8 mouse cellular contexts compared by ENCODE assay signal in the genomic region with DNA sequence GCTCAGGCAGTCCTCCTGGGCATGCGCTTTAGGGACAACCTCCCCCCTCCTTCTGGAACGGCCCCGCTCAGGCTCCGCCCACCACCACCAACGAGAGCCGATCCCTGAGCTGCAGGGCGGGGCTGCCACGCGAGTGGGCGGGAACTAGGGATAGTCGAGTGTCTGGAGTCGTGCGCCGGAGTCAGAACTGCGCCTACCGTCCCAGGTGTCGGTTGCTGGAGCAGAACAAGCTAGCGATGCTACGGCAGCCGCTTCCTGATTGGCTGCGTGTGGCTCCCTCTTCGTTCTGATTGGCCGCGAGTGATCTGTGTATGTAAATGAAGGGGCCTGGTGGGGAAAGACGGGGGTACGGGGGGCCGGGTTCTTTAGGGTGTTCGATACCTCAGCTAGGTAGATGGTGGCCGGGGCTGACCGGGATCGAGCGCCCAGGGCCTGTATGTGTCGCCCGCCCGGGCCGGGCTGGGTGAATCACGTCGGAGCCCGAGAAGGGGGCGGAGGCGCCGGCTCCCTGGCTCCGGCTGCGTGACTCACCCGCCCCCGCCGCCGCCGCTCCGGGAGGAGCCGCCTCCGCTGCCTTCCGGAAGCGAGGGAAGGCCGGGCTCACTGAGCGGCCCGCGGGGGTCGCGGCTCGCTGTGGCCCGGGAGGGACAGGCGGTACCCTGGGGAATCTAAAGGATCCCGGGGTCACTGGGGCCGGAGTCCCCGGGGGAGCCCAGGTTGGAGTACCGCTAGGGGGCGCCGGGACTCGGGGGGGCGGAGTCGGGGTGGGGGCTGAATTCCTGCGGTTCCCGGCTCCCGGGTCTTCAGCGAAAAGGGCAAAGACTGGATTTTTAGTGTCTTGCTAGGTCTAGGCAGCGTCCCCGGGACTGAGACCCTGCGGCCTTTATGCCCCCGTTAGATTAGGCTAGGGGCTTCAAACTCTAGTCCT. TPM values are rescaled to one million over a fixed set of nuclear protein-coding genes. Genes with fewer than 3 reads are reported as not detected.
DNase-seq lines count a peak whose midpoint lies in the region; ATAC-seq and TF ChIP-seq lines count a peak whose summit lies in the region.

Gene Sertad1, plus strand, starts transcription at position 141 of the 928 bp plus-strand sequence.

- TF ChIP-seq POLR2A in brain, embryonic 14.5 days (IDR thresholded peaks at IDR 0.05; ENCODE audit: borderline replicate concordance, extremely low read depth, insufficient read depth, insufficient read length, poor library complexity, severe bottlenecking), result peak; percentile 71; the same call in 1 of the 2 replicates

- peak; percentile 100 for DNase-seq in brain, embryonic 14.5 days (ENCODE audit: low read depth)
- peak; percentile 99 for DNase-seq in kidney, postnatal 0 days (ENCODE audit: low spot score)
- DNase-seq in liver, embryonic 11.5 days (ENCODE audit: low spot score), result peak; percentile 100
- peak; percentile 100 for DNase-seq in naive thymus-derived CD4-positive, alpha-beta T cell, adult 2 months (ENCODE audit: low read depth)

- peaks cover 34% of the 10 kb centered on the region for H3K79me2 ChIP-seq in C2C12 (ENCODE audit: control insufficient read depth, insufficient read depth)

- H3K79me3 ChIP-seq in C2C12 (ENCODE audit: low read depth), result peaks cover 23% of the 10 kb centered on the region

- H3K4me3 ChIP-seq in C2C12 (ENCODE audit: insufficient read depth, poor library complexity, severe bottlenecking), result peak within 1 kb of the TSS; percentile 68
- peak within 1 kb of the TSS; percentile 89 for H3K4me3 ChIP-seq in erythroblast, embryonic 14.5 days (replicated peaks)
- H3K4me3 ChIP-seq in heart, embryonic 11.5 days (ENCODE audit: low read depth, low read length), result peak within 1 kb of the TSS; percentile 87
- H3K4me3 ChIP-seq in kidney, postnatal 0 days (replicated peaks; ENCODE audit: low read depth, low read length), result peak within 1 kb of the TSS; percentile 61
- peak within 1 kb of the TSS; percentile 84 for H3K4me3 ChIP-seq in liver, embryonic 11.5 days (ENCODE audit: low read depth, low read length)
- peak within 1 kb of the TSS; percentile 72 for H3K4me3 ChIP-seq in stomach, embryonic 14.5 days (ENCODE audit: low read depth, low read length)

- peak; percentile 87 for ATAC-seq in heart, embryonic 11.5 days (replicated peaks; ENCODE audit: insufficient number of reproducible peaks, low FRiP score, low TSS enrichment)
- ATAC-seq in kidney, postnatal 0 days (replicated peaks; ENCODE audit: low FRiP score, low read depth), result peak; percentile 94
- ATAC-seq in liver, embryonic 11.5 days (replicated peaks; ENCODE audit: low FRiP score), result peak; percentile 85
- ATAC-seq in stomach, embryonic 14.5 days (ENCODE audit: insufficient number of reproducible peaks, insufficient read depth, low FRiP score, low read depth), result peak; percentile 93

- H3K9me3 ChIP-seq in erythroblast, embryonic 14.5 days (ENCODE audit: control insufficient read depth, low read length), result no peaks in the 10 kb centered on the region
- no peaks in the 10 kb centered on the region for H3K9me3 ChIP-seq in heart, embryonic 11.5 days (replicated peaks; ENCODE audit: control insufficient read depth, low read length)
- no peaks in the 10 kb centered on the region for H3K9me3 ChIP-seq in kidney, postnatal 0 days (replicated peaks; ENCODE audit: low read length)
- H3K9me3 ChIP-seq in liver, embryonic 11.5 days (ENCODE audit: control insufficient read depth, low read length), result no peaks in the 10 kb centered on the region
- no peaks in the 10 kb centered on the region for H3K9me3 ChIP-seq in stomach, embryonic 14.5 days (ENCODE audit: control insufficient read depth, low read depth, low read length)

- H3K27me3 ChIP-seq in C2C12 (ENCODE audit: control insufficient read depth, insufficient read depth, insufficient read length), result no peaks in the 10 kb centered on the region
- no peaks in the 10 kb centered on the region for H3K27me3 ChIP-seq in erythroblast, embryonic 14.5 days (ENCODE audit: control insufficient read depth)
- no peaks in the 10 kb centered on the region for H3K27me3 ChIP-seq in heart, embryonic 11.5 days (ENCODE audit: control insufficient read depth, insufficient read depth, low read length)
- no peaks in the 10 kb centered on the region for H3K27me3 ChIP-seq in kidney, postnatal 0 days (ENCODE audit: insufficient read depth, low read length)
- H3K27me3 ChIP-seq in liver, embryonic 11.5 days (replicated peaks; ENCODE audit: control insufficient read depth, insufficient read depth, low read length), result no peaks in the 10 kb centered on the region
- no peaks in the 10 kb centered on the region for H3K27me3 ChIP-seq in stomach, embryonic 14.5 days (ENCODE audit: control insufficient read depth, insufficient read depth, low read length)

- H3ac ChIP-seq in C2C12 (ENCODE audit: control insufficient read depth, insufficient read length, low read depth), result peak within 1 kb of the TSS; percentile 78

- peak within 1 kb of the TSS; percentile 85 for H3K9ac ChIP-seq in heart, embryonic 11.5 days (ENCODE audit: low read depth, low read length)
- H3K9ac ChIP-seq in kidney, postnatal 0 days (ENCODE audit: low read depth, low read length), result peak within 1 kb of the TSS; percentile 82
- peak within 1 kb of the TSS; percentile 86 for H3K9ac ChIP-seq in liver, embryonic 11.5 days (ENCODE audit: low read depth, low read length)
- H3K9ac ChIP-seq in stomach, embryonic 14.5 days (replicated peaks; ENCODE audit: low read depth, low read length), result peak within 1 kb of the TSS; percentile 76

- H3K4me1 ChIP-seq in erythroblast, embryonic 14.5 days (ENCODE audit: control insufficient read depth), result peaks cover 83% of the 10 kb centered on the region
- peaks cover 32% of the 10 kb centered on the region for H3K4me1 ChIP-seq in heart, embryonic 11.5 days (ENCODE audit: control insufficient read depth, insufficient read depth, low read length)
- peaks cover 18% of the 10 kb centered on the region for H3K4me1 ChIP-seq in kidney, postnatal 0 days (replicated peaks; ENCODE audit: insufficient read depth, low read length)
- peaks cover 46% of the 10 kb centered on the region for H3K4me1 ChIP-seq in liver, embryonic 11.5 days (replicated peaks; ENCODE audit: control insufficient read depth, insufficient read depth, low read length)
- H3K4me1 ChIP-seq in stomach, embryonic 14.5 days (ENCODE audit: control insufficient read depth, insufficient read depth, low read length), result peaks cover 18% of the 10 kb centered on the region; the same call in 1 of the 2 replicates

- H3K4me2 ChIP-seq in heart, embryonic 11.5 days, result peak within 1 kb of the TSS; percentile 83
- H3K4me2 ChIP-seq in kidney, postnatal 0 days (ENCODE audit: low read length), result peak within 1 kb of the TSS; percentile 85
- peak within 1 kb of the TSS; percentile 94 for H3K4me2 ChIP-seq in liver, embryonic 11.5 days
- H3K4me2 ChIP-seq in stomach, embryonic 14.5 days (replicated peaks; ENCODE audit: low read depth, low read length), result peak within 1 kb of the TSS; percentile 65

- H3K27ac ChIP-seq in heart, embryonic 11.5 days (ENCODE audit: low read depth, low read length), result peak within 1 kb of the TSS; percentile 99
- peak within 1 kb of the TSS; percentile 97 for H3K27ac ChIP-seq in kidney, postnatal 0 days
- H3K27ac ChIP-seq in liver, embryonic 11.5 days (ENCODE audit: low read depth, low read length), result peak within 1 kb of the TSS; percentile 97
- H3K27ac ChIP-seq in stomach, embryonic 14.5 days (ENCODE audit: low read length), result peak within 1 kb of the TSS; percentile 98

- WGBS in heart, embryonic 11.5 days (ENCODE audit: insufficient replicate concordance), result under 1% methylated on average over 78 of the region's 80 CpGs
- WGBS in kidney, postnatal 0 days, result 1% methylated on average over 67 of the region's 80 CpGs
- under 1% methylated on average over 77 of the region's 80 CpGs for WGBS in liver, embryonic 11.5 days
- WGBS in stomach, embryonic 14.5 days, result under 1% methylated on average over 71 of the region's 80 CpGs

- TF ChIP-seq CTCF in C2C12 (IDR thresholded peaks at IDR 0.05; ENCODE audit: control insufficient read depth, insufficient read depth, insufficient read length), result peak; percentile 17
- peak; percentile 51; the same call in 1 of the 2 replicates for TF ChIP-seq CTCF in brain, embryonic 14.5 days (IDR thresholded peaks at IDR 0.05; ENCODE audit: borderline replicate concordance, extremely low read depth, insufficient read depth, insufficient read length)
- peak; percentile 60 for TF ChIP-seq CTCF in kidney, postnatal 0 days (IDR thresholded peaks at IDR 0.05; ENCODE audit: low read depth)

- peaks cover 23% of the 10 kb centered on the region for H3K36me3 ChIP-seq in C2C12 (ENCODE audit: control insufficient read depth, insufficient read depth)
- H3K36me3 ChIP-seq in erythroblast, embryonic 14.5 days (ENCODE audit: control insufficient read depth), result peaks cover 32% of the 10 kb centered on the region
- 0 out of 2 replicates have a peak, but pooled peaks cover 5% of the 10 kb centered on the region for H3K36me3 ChIP-seq in heart, embryonic 11.5 days (ENCODE audit: control insufficient read depth, insufficient read depth, low read length)
- 0 out of 2 replicates have a peak, but pooled peaks cover 5% of the 10 kb centered on the region for H3K36me3 ChIP-seq in kidney, postnatal 0 days (ENCODE audit: insufficient read depth, low read length)
- H3K36me3 ChIP-seq in liver, embryonic 11.5 days (ENCODE audit: control insufficient read depth, insufficient read depth, low read length), result peaks cover 8% of the 10 kb centered on the region; the same call in 1 of the 2 replicates
- H3K36me3 ChIP-seq in stomach, embryonic 14.5 days (ENCODE audit: control insufficient read depth, insufficient read depth, low read length), result peaks cover 5% of the 10 kb centered on the region; the same call in 1 of the 2 replicates

TF ChIP-seq in C2C12, 6 proteins besides CTCF, POLR2A, EP300 and RAD21:
- TF ChIP-seq MYOG (IDR thresholded peaks at IDR 0.05; ENCODE audit: control insufficient read depth, extremely low read depth, insufficient read length), result no peak
- no peak for TF ChIP-seq USF1 (IDR thresholded peaks at IDR 0.05; ENCODE audit: low read depth)
- TF ChIP-seq CEBPB (IDR thresholded peaks at IDR 0.05; ENCODE audit: low read depth), result no peak
- TF ChIP-seq FOSL1 (IDR thresholded peaks at IDR 0.05; ENCODE audit: insufficient read depth, low read length, poor library complexity, severe bottlenecking), result no peak
- peak; percentile 54 for TF ChIP-seq MAX (IDR thresholded peaks at IDR 0.05)
- no peak for TF ChIP-seq MYOD1 (IDR thresholded peaks at IDR 0.05; ENCODE audit: control insufficient read depth, insufficient read length, low read depth)

RNA-seq across cellular contexts. Expression of gene Sertad1, which starts in this region (rescaled TPM):
- polyA plus RNA-seq in C2C12 (2012; fragmentation: generic; extraction: Trizol), result 87.3 TPM
- polyA plus RNA-seq in brain, embryonic 14.5 days (2012; rRNA removed), result 4.7 and 5.7 TPM in 2 replicates
- 17.9 and 18.5 TPM in 2 replicates for polyA plus RNA-seq in erythroblast, embryonic 14.5 days (2012)
- polyA plus RNA-seq in heart, embryonic 11.5 days (2014; fragmentation: Nextera tagmentation; extraction: Ambion mirVana), result 37.5 and 38.8 TPM in 2 replicates
- polyA plus RNA-seq in kidney, postnatal 0 days (2015; fragmentation: Nextera tagmentation; extraction: Ambion mirVana), result 41.6 and 44.3 TPM in 2 replicates
- 23.0 and 24.3 TPM in 2 replicates for polyA plus RNA-seq in liver, embryonic 11.5 days (2014; fragmentation: Nextera tagmentation; extraction: Ambion mirVana)
- polyA plus RNA-seq in stomach, embryonic 14.5 days (2014; fragmentation: Nextera tagmentation; extraction: Ambion mirVana), result 33.6 and 35.5 TPM in 2 replicates

Comparison
In these comparisons a context has a peak if more than half of its experiments do, and no peak if none do; other contexts are left out.
1. Peak in every context shown above with its lines: DNase-seq, ATAC-seq, H3K4me3 ChIP-seq and H3K27ac ChIP-seq.